In genomic region chr1:91878696-91879095, GRCm38 (mm10) we compare ENCODE assay signal across 17 mouse cellular contexts.
DNase-seq lines count a peak whose midpoint lies in the region; ATAC-seq lines count a peak whose summit lies in the region.
"Had no signal": no experiment of that assay in that cellular context is flagged by ENCODE, and none has a peak within 500 bp of the region (broad histone marks: within the 10 kb centered on the region; RNA-seq: fewer than 3 reads in every experiment).

No protein-coding gene starts in this region.

- H3K4me3 ChIP-seq in heart, embryonic 10.5 days, result no peak overlapping the region
- no peak overlapping the region for H3K4me3 ChIP-seq in heart, embryonic 12.5 days
- H3K4me3 ChIP-seq in midbrain, embryonic 16.5 days (ENCODE audit: low read depth, low read length), result no peak overlapping the region
- H3K4me3 ChIP-seq: forebrain, embryonic 10.5 days; heart, adult 2 months; limb, embryonic 12.5 days; liver, embryonic 12.5 days; megakaryocyte, embryonic 14.5 days; midbrain, embryonic 15.5 days; neural tube, embryonic 15.5 days had no signal

- H3K9ac ChIP-seq in heart, embryonic 12.5 days, result no peak overlapping the region
- H3K9ac ChIP-seq in midbrain, embryonic 16.5 days (ENCODE audit: low read depth, low read length), result no peak overlapping the region
- H3K9ac ChIP-seq: limb, embryonic 12.5 days; liver, embryonic 12.5 days; midbrain, embryonic 15.5 days; neural tube, embryonic 15.5 days had no signal

- 0 out of 2 replicates have a peak overlapping the region, but pooled peaks have one; percentile 52 for H3K27ac ChIP-seq in heart, embryonic 10.5 days
- no peak overlapping the region for H3K27ac ChIP-seq in heart, embryonic 12.5 days (ENCODE audit: poor library complexity, severe bottlenecking)
- no peak overlapping the region for H3K27ac ChIP-seq in midbrain, embryonic 16.5 days (ENCODE audit: low read length)
- H3K27ac ChIP-seq: forebrain, embryonic 10.5 days; heart, adult 2 months; limb, embryonic 12.5 days; liver, embryonic 12.5 days; midbrain, embryonic 15.5 days; neural tube, embryonic 15.5 days had no signal

- ATAC-seq in heart, embryonic 12.5 days (ENCODE audit: insufficient number of reproducible peaks, low FRiP score), result no peak
- ATAC-seq in midbrain, embryonic 16.5 days, result no peak
- ATAC-seq: liver, embryonic 12.5 days; midbrain, embryonic 15.5 days had no signal

- no peak overlapping the region for H3K4me2 ChIP-seq in heart, embryonic 12.5 days
- H3K4me2 ChIP-seq in midbrain, embryonic 16.5 days (ENCODE audit: low read length), result no peak overlapping the region
- H3K4me2 ChIP-seq: limb, embryonic 12.5 days; liver, embryonic 12.5 days; midbrain, embryonic 15.5 days; neural tube, embryonic 15.5 days had no signal

- no peaks in the 10 kb centered on the region for H3K9me3 ChIP-seq in heart, embryonic 10.5 days
- peaks cover 4% of the 10 kb centered on the region for H3K9me3 ChIP-seq in heart, embryonic 12.5 days (replicated peaks)
- H3K9me3 ChIP-seq in midbrain, embryonic 16.5 days (replicated peaks; ENCODE audit: control insufficient read depth, low read length, poor library complexity, severe bottlenecking), result no peaks in the 10 kb centered on the region; the same call in 1 of the 2 replicates
- H3K9me3 ChIP-seq: forebrain, embryonic 10.5 days; liver, embryonic 12.5 days; neural tube, embryonic 15.5 days had no signal

- DNase-seq in adrenal gland, postnatal 14 days, result peak; percentile 45
- no peak for DNase-seq in adrenal gland, adult 18-20 months (ENCODE audit: low spot score in 2 of 2)
- no peak for DNase-seq in heart, embryonic 10.5 days (ENCODE audit: low spot score)
- DNase-seq in 3134 (ENCODE audit: extremely low read depth, insufficient read length, low spot score), result peak; percentile 30
- DNase-seq in kidney, postnatal 25 days, result peak; percentile 36 to 76
- DNase-seq: heart, adult 2 months; heart, postnatal 10 days; lung, adult 2 months; thymus, postnatal 36 days had no signal

- peaks cover 22% of the 10 kb centered on the region for H3K4me1 ChIP-seq in heart, embryonic 10.5 days
- peaks cover 15% of the 10 kb centered on the region for H3K4me1 ChIP-seq in heart, embryonic 12.5 days (replicated peaks)
- peaks cover 3% of the 10 kb centered on the region; the same call in 1 of the 2 replicates for H3K4me1 ChIP-seq in midbrain, embryonic 16.5 days (ENCODE audit: control insufficient read depth, insufficient read depth, low read length)
- H3K4me1 ChIP-seq: liver, embryonic 12.5 days; megakaryocyte, embryonic 14.5 days; midbrain, embryonic 15.5 days had no signal

- WGBS in heart, embryonic 10.5 days, result 43% methylated on average over 5 of the region's 5 CpGs
- 25% methylated on average over 5 of the region's 5 CpGs for WGBS in heart, embryonic 12.5 days
- WGBS in midbrain, embryonic 16.5 days, result 39% methylated on average over 5 of the region's 5 CpGs

- H3K27me3 ChIP-seq in heart, embryonic 10.5 days (ENCODE audit: insufficient read depth, poor library complexity, severe bottlenecking), result no peaks in the 10 kb centered on the region
- no peaks in the 10 kb centered on the region for H3K27me3 ChIP-seq in heart, embryonic 12.5 days (replicated peaks)
- no peaks in the 10 kb centered on the region for H3K27me3 ChIP-seq in midbrain, embryonic 16.5 days (ENCODE audit: control insufficient read depth, insufficient read depth, low read depth, low read length)
- H3K27me3 ChIP-seq: liver, embryonic 12.5 days; midbrain, embryonic 15.5 days; neural tube, embryonic 15.5 days had no signal

- H3K36me3 ChIP-seq in heart, embryonic 10.5 days, result no peaks in the 10 kb centered on the region
- H3K36me3 ChIP-seq in heart, embryonic 12.5 days, result no peaks in the 10 kb centered on the region
- no peaks in the 10 kb centered on the region for H3K36me3 ChIP-seq in midbrain, embryonic 16.5 days (ENCODE audit: control insufficient read depth, insufficient read depth, low read length)
- H3K36me3 ChIP-seq: forebrain, embryonic 10.5 days; limb, embryonic 12.5 days; liver, embryonic 12.5 days; midbrain, embryonic 15.5 days; neural tube, embryonic 15.5 days had no signal

Comparison
In these comparisons a context has a peak if more than half of its experiments do, and no peak if none do; other contexts are left out.
1. DNase-seq: peak in adrenal gland, postnatal 14 days (single experiment), 3134 (single experiment) and kidney, postnatal 25 days (2 of 2); none in adrenal gland, adult 18-20 months (0 of 2) and heart, embryonic 10.5 days (single experiment).